Mouse (Mus musculus) C2C12 (cell line): ENCODE results near the gene Akap8l.

ENCODE experiments used
- CTCF ChIP-seq: IDR thresholded peaks from one replicate; pipeline ENCODE4 v1.5.1; 2011; ENCODE audit not compliant: control insufficient read depth, insufficient read depth, insufficient read length
- MAX ChIP-seq: IDR thresholded peaks from one replicate; pipeline ENCODE4 v1.6.1; 2011; ENCODE audit warnings: mild to moderate bottlenecking, control low read depth
- USF1 ChIP-seq: IDR thresholded peaks from one replicate; pipeline ENCODE4 v1.6.1; 2011; ENCODE audit warnings: low read depth, mild to moderate bottlenecking, control low read depth, moderate library complexity

DNA sequence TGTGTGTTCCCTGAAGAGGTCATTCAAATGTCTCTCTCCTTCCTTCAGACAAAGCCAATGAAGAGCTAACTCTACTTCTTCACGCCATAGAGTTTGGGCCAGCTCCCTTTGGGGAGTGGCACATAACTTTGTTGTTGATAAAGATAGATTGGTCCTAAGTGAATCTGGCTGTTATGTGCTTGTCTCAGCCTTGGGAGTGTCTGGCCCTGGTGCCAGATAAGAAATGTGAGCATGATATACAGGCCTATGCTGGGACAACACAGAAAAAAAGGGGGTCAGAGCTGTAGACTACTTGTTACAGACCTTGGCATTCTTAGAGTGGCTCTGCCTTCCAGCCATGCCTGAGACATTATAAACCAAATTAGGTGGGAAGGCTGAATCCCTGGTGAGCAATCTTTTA is 14.9 kb upstream of the Akap8l start:
- TF ChIP-seq CTCF: no peak
- TF ChIP-seq USF1: no peak
- TF ChIP-seq MAX: no peak
